Mouse (Mus musculus): Measurements from ENCODE around the gene Vsnl1.

Gene Vsnl1

GRCm38 (mm10) chr12:11379396-11379795 is 57.0 kb downstream of the Vsnl1 start:
- DNase-seq: no peak

GRCm38 (mm10) chr12:11370056-11370455 is 66.4 kb downstream of the Vsnl1 start:
- DNase-seq: peak in 1 of 2 experiments; percentile 35

GRCm38 (mm10) chr12:11367099-11367765 is 69.2 kb downstream of the Vsnl1 start:
- no peak for DNase-seq

GRCm38 (mm10) chr12:11364870-11365269 is 71.5 kb downstream of the Vsnl1 start:
- DNase-seq: no peak

- no peak for DNase-seq
These were observed 74.0 kb downstream of the Vsnl1 start for GRCm38 (mm10) chr12:11362435-11362834.

GRCm38 (mm10) chr12:11350895-11351294 is 85.5 kb downstream of the Vsnl1 start:
- DNase-seq: peak; percentile 88 to 93

GRCm38 (mm10) chr12:11349870-11350269 is 86.5 kb downstream of the Vsnl1 start:
- DNase-seq: no peak

GRCm38 (mm10) chr12:11348423-11348822 is 88.0 kb downstream of the Vsnl1 start:
- no peak for DNase-seq

- DNase-seq: no peak
These were observed 90.5 kb downstream of the Vsnl1 start for GRCm38 (mm10) chr12:11345963-11346362.

GRCm38 (mm10) chr12:11342020-11342600 is 94.3 kb downstream of the Vsnl1 start:
- DNase-seq: no peak

GRCm38 (mm10) chr12:11338251-11338650 is 98.2 kb downstream of the Vsnl1 start:
- peak; percentile 17 to 30 for DNase-seq

- DNase-seq: peak; percentile 46 to 51
These were observed 99.6 kb downstream of the Vsnl1 start for GRCm38 (mm10) chr12:11336845-11337244.

GRCm38 (mm10) chr12:11326483-11326882 is 109.9 kb downstream of the Vsnl1 start:
- DNase-seq: no peak

GRCm38 (mm10) chr12:11324480-11324879 is 111.9 kb downstream of the Vsnl1 start:
- DNase-seq: no peak

GRCm38 (mm10) chr12:11317671-11318070 is 118.7 kb downstream of the Vsnl1 start:
- no peak for DNase-seq

- no peak for DNase-seq
These were observed 122.6 kb downstream of the Vsnl1 start for GRCm38 (mm10) chr12:11313840-11314239.

GRCm38 (mm10) chr12:11311106-11311505 is 125.3 kb downstream of the Vsnl1 start:
- DNase-seq: no peak

- DNase-seq: no peak
These were observed 129.4 kb downstream of the Vsnl1 start for GRCm38 (mm10) chr12:11306753-11307645.

GRCm38 (mm10) chr12:11300858-11301257 is 135.6 kb downstream of the Vsnl1 start:
- DNase-seq: no peak

- no peak for DNase-seq
These were observed 150.0 kb downstream of the Vsnl1 start for GRCm38 (mm10) chr12:11286382-11286781.

GRCm38 (mm10) chr12:11281584-11281983 is 154.8 kb downstream of the Vsnl1 start:
- no peak for DNase-seq

GRCm38 (mm10) chr12:11279886-11280285 is 156.5 kb downstream of the Vsnl1 start:
- DNase-seq: no peak

- no peak for DNase-seq
These were observed 159.2 kb downstream of the Vsnl1 start for GRCm38 (mm10) chr12:11277207-11277606.

- no peak for DNase-seq
These were observed 159.8 kb downstream of the Vsnl1 start for GRCm38 (mm10) chr12:11276632-11277031.

Measured in cerebellum, postnatal 36 days (tissue).